Mouse (Mus musculus) kidney, embryonic 15.5 days (tissue): Measurements from ENCODE around the gene Mroh8. TPM values are rescaled to one million over a fixed set of nuclear protein-coding genes. Genes with fewer than 3 reads are reported as not detected.
"Not testable (repeated sequence)": the region's sequence is repeated elsewhere in the genome, so short reads cannot be mapped to it uniquely, and the experiment has no call there.

ENCODE experiments used
- ATAC-seq: fragments of 200-750 bp; cut with Nextera tagmentation; replicated peaks from 2 replicates; pipeline ENCODE4 v1.8.0; 2017; ENCODE audit warnings: moderate TSS enrichment; ENCODE audit not compliant: low FRiP score
- H3K27ac ChIP-seq: fragments of 300-500 bp; sonication (generic); 2 replicates; pipeline ENCODE4 v1.5.1; 2015; ENCODE audit warnings: mild to moderate bottlenecking, inconsistent platforms
- H3K27me3 ChIP-seq: fragments of 300-500 bp; sonication (generic); 2 replicates; pipeline ENCODE4 v1.6.1; 2015; ENCODE audit warnings: inconsistent platforms
- H3K36me3 ChIP-seq: fragments of 300-500 bp; sonication (generic); 2 replicates; pipeline ENCODE4 v1.6.1; 2015; ENCODE audit warnings: inconsistent platforms
- H3K4me1 ChIP-seq: fragments of 300-500 bp; sonication (generic); 2 replicates; pipeline ENCODE4 v1.6.1; 2015; ENCODE audit warnings: inconsistent platforms
- H3K4me2 ChIP-seq: fragments of 300-500 bp; sonication (generic); 2 replicates; pipeline ENCODE4 v1.6.1; 2015; ENCODE audit warnings: moderate library complexity, mild to moderate bottlenecking, inconsistent platforms
- H3K4me3 ChIP-seq: fragments of 300-500 bp; sonication (generic); replicated peaks from 2 replicates; pipeline ENCODE4 v1.5.1; 2015; ENCODE audit warnings: mild to moderate bottlenecking, inconsistent platforms
- H3K9ac ChIP-seq: fragments of 300-500 bp; sonication (generic); 2 replicates; pipeline ENCODE4 v1.6.1; 2015; ENCODE audit warnings: mild to moderate bottlenecking, inconsistent platforms
- H3K9me3 ChIP-seq: fragments of 300-500 bp; sonication (generic); replicated peaks from 2 replicates; pipeline ENCODE4 v1.6.1; 2016; ENCODE audit warnings: inconsistent platforms
- WGBS: fragments of 180-500 bp; shearing (Covaris S2); methylation state at CpG from one replicate; pipeline ENCODE4 v1.1.7; 2015; ENCODE audit warnings: mixed read lengths; 5-methylcytosine and 5-hydroxymethylcytosine counted together
- polyA plus RNA-seq: library from polyadenylated mRNA; unstranded; fragments of >200 nt; fragmentation: Nextera tagmentation; extraction: Ambion mirVana; gene quantifications from 2 replicates; pipeline ENCODE4 v1.2.1, GENCODE M21; 2015

Gene Mroh8
- polyA plus RNA-seq, 1 experiment from 2014 or later, result 0.47 TPM

- Histone ChIP-seq H3K9me3 (peaks cover 3% of the 10 kb centered on the region; the same call in 1 of the 2 replicates), H3K27ac (no peak overlapping the region), H3K27me3 (no peaks in the 10 kb centered on the region), H3K9ac (no peak overlapping the region), H3K36me3 (no peaks in the 10 kb centered on the region), H3K4me2 (no peak overlapping the region), H3K4me1 (no peaks in the 10 kb centered on the region), H3K4me3 (no peak overlapping the region)
- whole genome bisulfite sequencing, result 91% methylated on average over 7 of the region's 7 CpGs
- no peak for ATAC-seq
These were observed 67.6 kb downstream of the Mroh8 start for GRCm38 (mm10) chr2:157211731-157212130.

DNA sequence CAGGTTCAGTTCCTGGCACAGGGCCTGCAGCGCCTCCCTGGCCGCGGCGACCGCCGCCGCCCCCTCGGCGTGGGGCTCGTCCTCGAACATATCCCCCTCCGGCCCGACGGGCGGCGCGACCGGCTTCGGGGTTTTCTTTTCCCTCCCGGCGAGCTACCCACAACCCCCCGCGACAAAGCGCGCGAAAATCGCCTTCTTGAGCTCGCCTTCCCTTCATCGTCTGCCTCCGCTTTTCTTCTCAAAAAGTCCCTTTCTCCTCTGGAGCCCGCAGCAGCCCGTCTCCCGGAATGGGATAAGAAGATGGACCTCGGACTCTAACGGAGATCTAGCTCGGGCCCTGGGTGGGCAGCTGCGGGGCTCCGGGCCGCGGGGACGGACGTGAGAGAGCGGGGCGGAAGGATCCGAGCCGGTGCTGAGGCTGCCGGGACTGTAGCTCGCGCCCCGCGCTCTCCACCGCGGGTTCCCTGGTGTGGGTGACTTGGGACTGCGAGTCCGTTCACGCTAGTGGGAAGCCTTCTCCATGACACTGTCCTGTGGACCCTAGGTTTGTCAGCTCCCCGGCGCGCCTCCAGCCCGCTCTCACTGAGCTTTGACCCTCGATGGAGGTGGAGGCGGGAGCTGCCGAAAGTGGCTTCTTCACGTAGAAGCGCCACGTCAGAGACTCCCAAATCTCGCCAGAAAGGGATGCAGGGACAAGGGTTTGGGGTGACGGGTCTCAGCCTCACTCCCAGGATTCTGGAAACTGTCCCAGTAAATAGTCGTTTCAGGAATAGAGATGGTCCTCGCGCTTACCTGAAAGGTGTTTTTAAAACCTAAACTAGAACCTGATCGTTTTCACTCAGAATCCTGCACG, 74.8 kb downstream of the Mroh8 start, which contains the start of gene Rbl1:
Rbl1 (minus strand) TSS at position 169 of the 853 bp plus-strand sequence.
- 0 out of 2 replicates have a peak, but pooled peaks cover 2% of the 10 kb centered on the region for H3K36me3 ChIP-seq
- H3K9ac ChIP-seq, result peak within 1 kb of the TSS; percentile 91
- H3K27ac ChIP-seq, result peak within 1 kb of the TSS; percentile 97
- peaks cover 17% of the 10 kb centered on the region for H3K4me1 ChIP-seq
- H3K4me3 ChIP-seq, result peak within 1 kb of the TSS; percentile 77
- peak; percentile 89 for ATAC-seq
- peaks cover 3% of the 10 kb centered on the region; the same call in 1 of the 2 replicates for H3K9me3 ChIP-seq
- peak within 1 kb of the TSS; percentile 87 for H3K4me2 ChIP-seq
- 1% methylated on average over 73 of the region's 73 CpGs for WGBS
- H3K27me3 ChIP-seq, result no peaks in the 10 kb centered on the region

- peak overlapping the region; percentile 77 for H3K4me3 ChIP-seq
- H3K9me3 ChIP-seq, result peaks cover 3% of the 10 kb centered on the region; the same call in 1 of the 2 replicates
- whole genome bisulfite sequencing, result 1% methylated on average over 46 of the region's 49 CpGs
- peak; percentile 90 for ATAC-seq
- peak overlapping the region; percentile 87 for H3K4me2 ChIP-seq
- peaks cover 17% of the 10 kb centered on the region for H3K4me1 ChIP-seq
- peak overlapping the region; percentile 97 for H3K27ac ChIP-seq
- peaks cover 10% of the 10 kb centered on the region for H3K36me3 ChIP-seq
- no peaks in the 10 kb centered on the region for H3K27me3 ChIP-seq
- peak overlapping the region; percentile 91 for H3K9ac ChIP-seq
These were observed 75.6 kb downstream of the Mroh8 start for GRCm38 (mm10) chr2:157203459-157204365.

DNA sequence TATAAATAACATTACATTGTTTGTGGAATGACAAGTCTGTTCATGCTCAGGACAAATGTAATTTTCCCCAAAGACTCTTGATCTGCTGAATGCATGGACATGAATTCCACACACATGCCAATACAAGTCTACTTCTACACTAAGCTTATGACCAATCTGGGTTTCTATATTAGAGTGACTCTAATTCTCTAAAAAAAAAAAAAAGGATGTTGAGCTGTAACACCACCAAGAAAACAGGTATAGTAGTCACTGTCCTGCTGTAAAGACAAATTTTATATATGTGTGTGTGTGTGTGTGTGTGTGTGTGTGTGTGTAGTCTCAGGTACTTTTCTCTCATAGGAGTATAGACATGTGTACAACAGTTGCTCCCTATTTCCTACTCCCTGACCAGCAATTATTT, 76.3 kb downstream of the Mroh8 start:
- no peak for ATAC-seq
- Histone ChIP-seq H3K9me3 (peaks cover 3% of the 10 kb centered on the region; the same call in 1 of the 2 replicates), H3K27ac (no peak overlapping the region), H3K4me2 (peak overlapping the region; percentile 87), H3K4me1 (peaks cover 17% of the 10 kb centered on the region), H3K4me3 (peak overlapping the region; percentile 77), H3K27me3 (no peaks in the 10 kb centered on the region), H3K36me3 (peaks cover 14% of the 10 kb centered on the region), H3K9ac (0 out of 2 replicates have a peak overlapping the region, but pooled peaks have one; percentile 1)

GRCm38 (mm10) chr2:157202361-157202760, 77.0 kb downstream of the Mroh8 start:
- no peak for ATAC-seq
- H3K27ac ChIP-seq, result 0 out of 2 replicates have a peak overlapping the region, but pooled peaks have one; percentile 30
- WGBS, result 79% methylated on average over 6 of the region's 6 CpGs
- H3K4me3 ChIP-seq, result no peak overlapping the region
- peaks cover 17% of the 10 kb centered on the region for H3K4me1 ChIP-seq
- H3K4me2 ChIP-seq, result 0 out of 2 replicates have a peak overlapping the region, but pooled peaks have one; percentile 17
- H3K9ac ChIP-seq, result no peak overlapping the region
- no peaks in the 10 kb centered on the region for H3K27me3 ChIP-seq
- peaks cover under 1% of the 10 kb centered on the region; the same call in 1 of the 2 replicates for H3K9me3 ChIP-seq
- peaks cover 20% of the 10 kb centered on the region for H3K36me3 ChIP-seq

GRCm38 (mm10) chr2:157201081-157201830, 78.1 kb downstream of the Mroh8 start:
- H3K27me3 ChIP-seq, result no peaks in the 10 kb centered on the region
- no peak overlapping the region for H3K4me2 ChIP-seq
- H3K9me3 ChIP-seq, result no peaks in the 10 kb centered on the region
- H3K4me1 ChIP-seq, result peaks cover 17% of the 10 kb centered on the region
- peaks cover 31% of the 10 kb centered on the region for H3K36me3 ChIP-seq
- H3K27ac ChIP-seq, result peak overlapping the region; percentile 38
- H3K9ac ChIP-seq, result no peak overlapping the region
- 74% methylated on average over 6 of the region's 6 CpGs for WGBS
- ATAC-seq, result no peak
- no peak overlapping the region for H3K4me3 ChIP-seq

DNA sequence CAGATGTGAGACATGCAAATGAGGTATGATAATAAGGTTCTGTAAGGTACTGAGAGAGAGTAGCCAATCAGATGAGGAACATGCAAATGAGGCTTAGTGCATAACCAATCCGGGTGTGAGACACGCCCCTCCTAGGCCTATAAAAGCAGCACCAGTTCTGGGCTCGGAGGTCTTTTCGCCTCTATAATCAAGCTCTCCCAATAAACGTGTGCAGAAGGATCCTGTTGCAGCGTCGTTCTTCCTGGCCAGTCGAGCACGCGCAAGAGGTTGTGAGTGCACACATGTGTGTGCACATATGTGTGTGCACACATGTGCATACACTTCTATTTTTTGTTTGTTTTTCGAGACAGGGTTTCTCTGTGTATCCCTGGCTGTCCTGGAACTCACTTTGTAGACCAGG, 80.9 kb downstream of the Mroh8 start:
- not testable (repeated sequence) for H3K4me3 ChIP-seq, H3K9me3 ChIP-seq, H3K4me2 ChIP-seq, H3K9ac ChIP-seq, ATAC-seq, H3K27me3 ChIP-seq, H3K27ac ChIP-seq
- Histone ChIP-seq H3K36me3 (peaks cover 57% of the 10 kb centered on the region), H3K4me1 (peaks cover 12% of the 10 kb centered on the region)
- 93% methylated on average over 11 of the region's 11 CpGs for WGBS

GRCm38 (mm10) chr2:157190651-157191050, 88.7 kb downstream of the Mroh8 start:
- Histone ChIP-seq H3K9ac (no peak overlapping the region), H3K36me3 (peaks cover 93% of the 10 kb centered on the region), H3K4me2 (no peak overlapping the region), H3K27ac (no peak overlapping the region), H3K27me3 (no peaks in the 10 kb centered on the region), H3K4me3 (no peak overlapping the region), H3K9me3 (no peaks in the 10 kb centered on the region), H3K4me1 (no peaks in the 10 kb centered on the region)
- 93% methylated on average over 4 of the region's 4 CpGs for WGBS
- no peak for ATAC-seq

DNA sequence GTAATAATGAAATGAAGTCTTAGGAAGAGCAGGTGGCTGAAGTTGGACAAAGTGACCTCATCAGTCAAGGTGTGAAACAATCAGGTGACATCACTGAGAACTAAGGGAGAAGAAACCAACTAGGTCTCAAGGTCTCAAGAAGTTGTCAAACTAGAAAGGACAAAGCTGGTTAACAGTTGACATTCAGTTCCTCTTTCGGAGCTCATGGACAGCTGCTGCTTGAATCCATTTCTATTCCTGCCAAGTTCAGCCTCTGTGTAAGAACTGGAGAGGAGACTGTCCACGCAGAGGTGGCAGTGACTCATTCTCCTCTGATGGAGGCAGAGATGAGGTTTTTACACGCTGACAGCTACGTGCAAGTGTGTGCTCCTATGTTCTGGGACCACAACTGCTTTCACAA, 92.1 kb downstream of the Mroh8 start:
- Histone ChIP-seq H3K9me3 (no peaks in the 10 kb centered on the region), H3K36me3 (peaks cover 87% of the 10 kb centered on the region), H3K4me2 (no peak overlapping the region), H3K4me3 (no peak overlapping the region), H3K4me1 (no peaks in the 10 kb centered on the region), H3K27me3 (no peaks in the 10 kb centered on the region), H3K27ac (no peak overlapping the region), H3K9ac (no peak overlapping the region)
- WGBS, result 87% methylated on average over 4 of the region's 4 CpGs
- ATAC-seq, result no peak

DNA sequence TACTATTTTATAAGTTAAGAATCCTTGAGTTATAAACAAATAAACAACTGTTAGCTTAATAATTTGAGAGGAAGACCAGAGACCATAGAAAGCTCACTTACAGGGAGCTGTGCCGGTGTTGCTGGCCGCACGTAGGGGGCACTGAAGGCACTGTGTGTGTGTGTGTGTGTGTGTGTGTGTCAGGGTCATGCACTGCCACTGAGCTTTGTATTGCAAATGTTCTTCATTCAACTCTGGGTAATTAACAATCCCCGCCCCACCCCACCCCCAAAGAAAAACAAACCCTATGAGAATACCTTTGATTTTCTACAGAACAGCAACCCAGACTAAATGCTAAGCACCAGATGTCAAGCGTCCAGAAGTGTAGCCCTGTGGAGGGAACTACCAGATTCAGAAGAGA, 92.8 kb downstream of the Mroh8 start:
- WGBS, result 40% methylated on average over 5 of the region's 5 CpGs
- no peaks in the 10 kb centered on the region for H3K9me3 ChIP-seq
- no peak overlapping the region for H3K27ac ChIP-seq
- H3K4me3 ChIP-seq, result no peak overlapping the region
- H3K4me2 ChIP-seq, result no peak overlapping the region
- H3K4me1 ChIP-seq, result no peaks in the 10 kb centered on the region
- H3K36me3 ChIP-seq, result peaks cover 86% of the 10 kb centered on the region
- H3K9ac ChIP-seq, result no peak overlapping the region
- H3K27me3 ChIP-seq, result no peaks in the 10 kb centered on the region
- ATAC-seq, result no peak

- Histone ChIP-seq H3K9me3 (no peaks in the 10 kb centered on the region), H3K4me1 (no peaks in the 10 kb centered on the region), H3K9ac (no peak overlapping the region), H3K36me3 (peaks cover 80% of the 10 kb centered on the region), H3K4me3 (no peak overlapping the region), H3K27me3 (no peaks in the 10 kb centered on the region), H3K27ac (no peak overlapping the region), H3K4me2 (no peak overlapping the region)
- 92% methylated on average over 13 of the region's 13 CpGs for WGBS
- ATAC-seq, result no peak
These were observed 94.2 kb downstream of the Mroh8 start for GRCm38 (mm10) chr2:157185022-157185660.
